Mouse (Mus musculus) kidney, postnatal 0 days (tissue): ENCODE results near the gene Cdk14. TPM values are rescaled to one million over a fixed set of nuclear protein-coding genes. Genes with fewer than 3 reads are reported as not detected.
"Not testable (repeated sequence)": the region's sequence is repeated elsewhere in the genome, so short reads cannot be mapped to it uniquely, and the experiment has no call there.

Experiments used
- ATAC-seq: fragments of 200-750 bp; cut with Nextera tagmentation; replicated peaks from 2 replicates; pipeline ENCODE4 v1.8.0; 2017; ENCODE audit warnings: low read depth, moderate number of reproducible peaks, moderate TSS enrichment, moderate library complexity; ENCODE audit not compliant: low FRiP score
- DNase-seq: peaks from one replicate; pipeline ENCODE4 v3.0.0-alpha.2; 2016; ENCODE audit warnings: low spot score
- H3K27ac ChIP-seq: fragments of 300-500 bp; sonication (generic); 2 replicates; pipeline ENCODE4 v1.5.1; 2014; ENCODE audit warnings: mild to moderate bottlenecking
- H3K27me3 ChIP-seq: fragments of 300-500 bp; sonication (generic); 2 replicates; pipeline ENCODE4 v1.6.1; 2014; ENCODE audit warnings: low read length, mixed read lengths; ENCODE audit not compliant: insufficient read depth
- H3K36me3 ChIP-seq: fragments of 300-500 bp; sonication (generic); 2 replicates; pipeline ENCODE4 v1.6.1; 2014; ENCODE audit warnings: low read length, mixed read lengths; ENCODE audit not compliant: insufficient read depth
- H3K4me1 ChIP-seq: fragments of 300-500 bp; sonication (generic); replicated peaks from 2 replicates; pipeline ENCODE4 v1.6.1; 2014; ENCODE audit warnings: antibody characterized with exemption, low read length, mixed read lengths; ENCODE audit not compliant: insufficient read depth
- H3K4me2 ChIP-seq: fragments of 300-500 bp; sonication (generic); 2 replicates; pipeline ENCODE4 v1.6.1; 2014; ENCODE audit warnings: mild to moderate bottlenecking, low read length, moderate library complexity, mixed read lengths
- H3K4me3 ChIP-seq: fragments of 300-500 bp; sonication (generic); replicated peaks from 2 replicates; pipeline ENCODE4 v1.5.1; 2014; ENCODE audit warnings: low read depth, low read length
- H3K9ac ChIP-seq: fragments of 300-500 bp; sonication (generic); 2 replicates; pipeline ENCODE4 v1.6.1; 2014; ENCODE audit warnings: low read depth, low read length
- H3K9me3 ChIP-seq: fragments of 300-500 bp; sonication (generic); replicated peaks from 2 replicates; pipeline ENCODE4 v1.6.1; 2016; ENCODE audit warnings: low read length, inconsistent platforms, mixed read lengths
- CTCF ChIP-seq: IDR thresholded peaks from 2 replicates; pipeline ENCODE4 v1.5.1; 2016; ENCODE audit warnings: antibody characterized with exemption, low read depth, mild to moderate bottlenecking, moderate library complexity
- WGBS: fragments of 180-500 bp; shearing (Covaris S2); extraction: QIAGEN DNeasy Blood & Tissue Kit; methylation state at CpG from one replicate; pipeline ENCODE4 v1.1.7; 2014; 5-methylcytosine and 5-hydroxymethylcytosine counted together
- polyA plus RNA-seq: library from polyadenylated mRNA; unstranded; fragments of >200 nt; fragmentation: Nextera tagmentation; extraction: Ambion mirVana; gene quantifications from 2 replicates; pipeline ENCODE4 v1.2.1, GENCODE M21; 2015

Gene Cdk14
- polyA plus RNA-seq, 1 experiment from 2014 or later, result 8.8 TPM

- Histone ChIP-seq H3K9me3 (no peaks in the 10 kb centered on the region), H3K4me2 (no peak overlapping the region), H3K4me3 (no peak overlapping the region), H3K27me3 (no peaks in the 10 kb centered on the region), H3K4me1 (peaks cover 18% of the 10 kb centered on the region), H3K36me3 (no peaks in the 10 kb centered on the region), H3K9ac (no peak overlapping the region), H3K27ac (peak overlapping the region; percentile 42; the same call in 1 of the 2 replicates)
- DNase-seq (no peak), ATAC-seq (no peak)
- no peak for TF ChIP-seq CTCF
- WGBS, result 88% methylated on average over 2 of the region's 2 CpGs
These were observed 76.4 kb downstream of the Cdk14 start for GRCm38 (mm10) chr5:5343741-5344140.

GRCm38 (mm10) chr5:5343267-5343666 lies 76.8 kb downstream of the Cdk14 start:
- no peak overlapping the region for H3K4me2 ChIP-seq
- H3K4me1 ChIP-seq, result peaks cover 18% of the 10 kb centered on the region
- no peak overlapping the region for H3K4me3 ChIP-seq
- no peaks in the 10 kb centered on the region for H3K27me3 ChIP-seq
- ATAC-seq (peak; percentile 54; the same call in 1 of the 2 replicates), DNase-seq (peak; percentile 41)
- no peaks in the 10 kb centered on the region for H3K36me3 ChIP-seq
- no peaks in the 10 kb centered on the region for H3K9me3 ChIP-seq
- WGBS, result 47% methylated on average over 2 of the region's 2 CpGs
- peak overlapping the region; percentile 42 for H3K27ac ChIP-seq
- H3K9ac ChIP-seq, result no peak overlapping the region
- TF ChIP-seq CTCF, result no peak

GRCm38 (mm10) chr5:5342410-5343137 lies 77.5 kb downstream of the Cdk14 start:
- Histone ChIP-seq H3K4me1 (peaks cover 18% of the 10 kb centered on the region), H3K9ac (no peak overlapping the region), H3K27me3 (no peaks in the 10 kb centered on the region), H3K36me3 (no peaks in the 10 kb centered on the region), H3K4me3 (no peak overlapping the region), H3K9me3 (no peaks in the 10 kb centered on the region), H3K27ac (no peak overlapping the region), H3K4me2 (0 out of 2 replicates have a peak overlapping the region, but pooled peaks have one; percentile 4)
- 41% methylated on average over 11 of the region's 11 CpGs for WGBS
- ATAC-seq (peak; percentile 69; the same call in 1 of the 2 replicates), DNase-seq (peak; percentile 80)
- no peak for TF ChIP-seq CTCF

- DNase-seq, result no peak
- no peak for TF ChIP-seq CTCF
- Histone ChIP-seq H3K9ac (no peak overlapping the region), H3K9me3 (no peaks in the 10 kb centered on the region), H3K36me3 (no peaks in the 10 kb centered on the region), H3K4me3 (no peak overlapping the region), H3K4me2 (no peak overlapping the region), H3K4me1 (peaks cover 18% of the 10 kb centered on the region), H3K27ac (no peak overlapping the region), H3K27me3 (no peaks in the 10 kb centered on the region)
- 82% methylated on average over 8 of the region's 8 CpGs for WGBS
- ATAC-seq, result no peak
These were observed 78.5 kb downstream of the Cdk14 start for GRCm38 (mm10) chr5:5341611-5342010.

DNA sequence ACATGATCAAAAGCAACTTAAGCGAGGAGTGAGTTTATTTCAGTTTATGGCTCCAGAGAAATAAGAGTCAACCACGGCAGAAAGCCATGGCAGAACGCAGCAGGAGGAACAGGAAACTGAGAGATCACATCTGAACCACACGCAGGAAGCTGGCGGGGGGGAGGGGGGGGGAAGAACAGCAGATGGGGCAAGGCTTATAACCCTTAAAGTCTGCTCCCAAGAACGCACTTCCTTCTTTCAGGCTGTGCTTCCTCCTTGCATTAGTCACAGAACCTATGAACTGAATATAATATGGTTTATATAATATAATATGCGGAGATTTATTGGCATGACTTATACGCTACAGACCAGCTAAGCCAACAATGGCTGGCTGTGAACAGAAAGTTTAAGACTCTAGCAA lies 86.2 kb downstream of the Cdk14 start:
- ATAC-seq, result no peak
- DNase-seq, result no peak
- Histone ChIP-seq H3K27me3 (no peaks in the 10 kb centered on the region), H3K9me3 (no peaks in the 10 kb centered on the region), H3K4me3 (no peak overlapping the region), H3K4me2 (no peak overlapping the region), H3K36me3 (no peaks in the 10 kb centered on the region), H3K27ac (no peak overlapping the region), H3K9ac (no peak overlapping the region), H3K4me1 (no peaks in the 10 kb centered on the region)
- no peak for TF ChIP-seq CTCF
- 83% methylated on average over 8 of the region's 8 CpGs for WGBS

GRCm38 (mm10) chr5:5330926-5331460 lies 89.1 kb downstream of the Cdk14 start:
- 67% methylated on average over 10 of the region's 10 CpGs for WGBS
- Histone ChIP-seq H3K27me3 (no peaks in the 10 kb centered on the region), H3K4me2 (no peak overlapping the region), H3K36me3 (no peaks in the 10 kb centered on the region), H3K4me3 (no peak overlapping the region), H3K9me3 (no peaks in the 10 kb centered on the region), H3K4me1 (no peaks in the 10 kb centered on the region), H3K9ac (no peak overlapping the region), H3K27ac (no peak overlapping the region)
- no peak for ATAC-seq
- no peak for DNase-seq
- TF ChIP-seq CTCF, result no peak

DNA sequence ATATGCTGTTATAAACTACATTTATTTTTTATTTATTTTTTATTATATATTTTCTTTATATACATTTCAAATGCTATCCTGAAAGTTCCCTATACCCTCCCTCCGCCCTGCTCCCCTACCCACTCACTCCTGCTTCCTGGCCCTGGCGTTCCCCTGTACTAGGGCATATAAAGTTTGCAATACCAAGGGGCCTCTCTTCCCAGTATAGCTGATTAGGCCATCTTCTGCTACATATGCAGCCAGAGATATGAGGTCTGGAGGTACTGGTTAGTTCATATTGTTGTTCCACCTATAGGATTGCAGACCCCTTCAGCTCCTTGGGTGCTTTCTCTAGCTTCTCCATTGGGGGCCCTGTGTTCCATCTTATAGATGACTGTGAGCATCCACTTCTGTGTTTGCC lies 91.1 kb downstream of the Cdk14 start:
- H3K27me3 ChIP-seq, H3K9me3 ChIP-seq, H3K4me2 ChIP-seq, H3K4me1 ChIP-seq, H3K9ac ChIP-seq, H3K27ac ChIP-seq, DNase-seq, H3K4me3 ChIP-seq, H3K36me3 ChIP-seq, ATAC-seq: not testable (repeated sequence)
- WGBS, result 97% methylated on average over 2 of the region's 2 CpGs
